Mouse (Mus musculus) adrenal gland, postnatal 4 days (tissue): Measurements from ENCODE around the gene Prickle2. TPM values are rescaled to one million over a fixed set of nuclear protein-coding genes. Genes with fewer than 3 reads are reported as not detected.

Experiments
- DNase-seq, 2 experiments: peaks; one replicate each; pipeline ENCODE4 v3.0.0; 2021 to 2022; ENCODE audit warnings: low spot score in 2 of 2, mixed read lengths in 2 of 2
- total RNA-seq, 2 experiments: library from RNA; stranded (reverse); gene quantifications; 2 replicates each; pipeline ENCODE4 v1.2.3; 2021

The Prickle2 gene
- total RNA-seq, 2 experiments from 2014 or later = 12.1 to 14.2 TPM

DNA sequence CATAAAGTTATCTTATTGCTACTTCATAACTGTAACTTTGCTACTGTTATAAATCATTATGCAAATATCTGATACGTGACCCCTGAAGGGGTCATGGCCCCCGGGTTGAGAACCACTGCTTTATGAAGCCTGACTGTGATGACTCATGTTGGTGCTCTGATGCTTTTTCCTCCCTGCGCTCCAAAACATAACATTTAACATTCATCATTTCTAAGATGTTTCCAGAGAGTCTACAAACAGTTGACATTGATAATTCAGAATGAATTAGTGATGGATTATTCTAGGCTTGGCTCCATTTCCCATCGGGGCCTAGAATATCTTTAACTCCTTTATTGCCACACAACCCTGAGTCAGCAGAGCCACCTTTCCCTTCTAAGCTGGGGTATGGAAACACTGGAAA is 247.9 kb downstream of the Prickle2 start:
- DNase-seq = no peak

DNA sequence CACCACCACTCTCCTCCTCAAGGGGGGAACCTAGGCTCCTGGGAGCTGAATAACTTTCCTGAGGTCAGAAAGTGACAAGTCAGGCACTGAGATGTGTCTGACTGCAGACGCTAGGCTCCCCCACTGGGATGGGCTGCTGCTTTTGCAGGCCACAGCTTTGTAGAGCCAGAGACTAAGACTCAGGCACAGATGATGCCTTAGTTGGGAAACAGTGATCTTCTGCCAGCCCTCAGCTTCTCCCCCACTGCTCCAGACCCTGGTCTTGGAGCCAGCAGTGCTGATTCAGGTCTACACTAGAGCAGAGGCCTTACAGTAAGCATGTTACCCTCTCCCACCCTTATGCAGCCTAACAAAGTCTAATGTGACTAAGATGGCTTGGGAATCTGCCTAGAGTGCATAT is 254.5 kb downstream of the Prickle2 start:
- DNase-seq = no peak

DNA sequence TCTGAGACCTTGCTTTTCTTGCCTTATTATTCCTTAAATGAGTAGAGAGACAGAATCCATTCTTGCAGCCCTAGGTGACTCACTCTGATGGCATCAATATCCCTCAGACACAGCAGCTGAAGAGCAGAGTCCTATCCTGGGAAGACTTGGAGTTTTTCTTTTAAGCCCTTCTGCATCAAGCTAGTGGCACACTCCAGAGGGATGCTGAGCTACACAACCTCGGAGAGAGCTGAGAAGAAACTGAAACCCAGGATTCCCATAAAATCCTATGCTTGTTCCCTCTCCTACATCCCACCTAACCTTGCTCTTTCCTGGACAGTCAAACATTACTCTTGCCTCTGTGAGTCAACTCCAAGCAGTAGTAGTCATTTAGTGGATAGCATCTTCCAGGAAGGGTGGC is 256.0 kb downstream of the Prickle2 start:
- DNase-seq = no peak

DNA sequence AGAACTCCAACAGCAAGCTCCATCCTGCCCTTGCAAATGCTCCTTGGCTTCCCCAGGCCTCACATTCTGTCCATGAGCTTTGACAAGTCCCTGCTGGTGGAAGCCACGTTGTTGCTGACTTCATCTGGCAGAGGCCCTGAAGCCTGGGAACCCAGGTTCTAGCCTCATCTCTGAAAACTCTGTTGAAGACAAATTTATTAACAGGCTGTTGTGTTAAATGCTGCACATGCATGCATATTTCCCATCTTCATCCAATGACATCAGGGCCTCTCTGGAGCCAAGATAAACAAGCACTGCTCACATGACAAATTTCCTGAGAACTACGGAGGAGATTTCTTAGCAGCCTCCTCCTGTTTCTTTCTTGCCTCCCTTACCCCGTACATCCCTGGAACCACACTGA is 259.3 kb downstream of the Prickle2 start:
- no peak for DNase-seq

GRCm38 (mm10) chr6:92441205-92441604 is 264.8 kb downstream of the Prickle2 start:
- no peak for DNase-seq

- no peak for DNase-seq
Observed at GRCm38 (mm10) chr6:92440251-92440650, 265.7 kb downstream of the Prickle2 start.

DNA sequence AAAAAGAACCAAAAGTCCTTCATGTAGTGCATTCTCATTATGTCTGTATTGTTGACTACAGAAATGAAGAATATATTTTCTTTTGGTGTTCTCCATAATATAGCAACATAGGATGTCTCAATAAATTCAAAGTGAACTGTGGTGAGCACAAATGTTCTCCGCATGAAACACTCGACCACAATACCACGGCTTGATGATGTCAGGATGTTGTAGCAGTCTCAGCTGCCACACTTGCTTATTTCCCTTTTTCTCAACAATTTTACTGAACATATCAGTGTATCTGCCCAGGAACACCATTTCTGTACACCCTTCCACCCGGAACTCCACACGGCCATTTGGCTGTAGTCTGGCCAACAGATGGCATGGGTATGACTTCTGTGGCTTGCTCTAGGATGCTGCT is 273.8 kb downstream of the Prickle2 start:
- no peak for DNase-seq

DNA sequence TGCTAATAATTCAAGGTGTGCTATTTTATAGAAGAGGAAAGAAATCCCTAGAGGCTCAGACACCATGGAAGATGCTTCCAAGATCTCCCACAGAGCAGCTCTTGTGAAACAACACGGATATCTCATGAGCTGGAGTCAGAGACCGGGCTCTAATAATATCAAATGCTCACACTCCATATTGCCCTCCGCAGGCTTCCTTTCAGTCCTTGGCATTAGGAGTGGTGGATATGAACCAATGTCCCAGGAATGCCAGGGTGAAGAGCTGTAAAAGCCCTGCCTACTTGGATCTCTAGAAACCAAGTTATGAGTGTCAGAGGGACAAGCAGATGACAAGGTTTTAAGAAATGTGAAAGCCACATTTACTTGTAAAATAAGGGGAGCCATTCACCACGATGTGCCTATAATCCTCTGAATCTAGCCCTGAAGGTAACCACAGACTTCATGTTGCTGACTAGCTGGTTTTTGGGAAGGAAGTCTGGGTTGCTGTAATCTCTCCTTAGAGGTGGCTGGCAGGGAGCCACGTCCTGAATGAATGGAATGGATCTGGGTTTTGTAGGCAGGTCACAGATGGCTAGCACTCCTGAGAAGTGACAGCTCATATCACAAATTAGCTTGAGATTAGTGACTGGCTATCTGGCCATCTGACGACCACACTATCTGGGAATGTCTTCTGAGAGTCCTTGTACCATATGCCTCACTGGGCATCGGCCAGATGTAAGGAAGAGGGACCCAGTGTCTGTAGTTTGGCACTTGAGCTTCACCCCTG is 278.4 kb downstream of the Prickle2 start:
- no peak for DNase-seq

DNA sequence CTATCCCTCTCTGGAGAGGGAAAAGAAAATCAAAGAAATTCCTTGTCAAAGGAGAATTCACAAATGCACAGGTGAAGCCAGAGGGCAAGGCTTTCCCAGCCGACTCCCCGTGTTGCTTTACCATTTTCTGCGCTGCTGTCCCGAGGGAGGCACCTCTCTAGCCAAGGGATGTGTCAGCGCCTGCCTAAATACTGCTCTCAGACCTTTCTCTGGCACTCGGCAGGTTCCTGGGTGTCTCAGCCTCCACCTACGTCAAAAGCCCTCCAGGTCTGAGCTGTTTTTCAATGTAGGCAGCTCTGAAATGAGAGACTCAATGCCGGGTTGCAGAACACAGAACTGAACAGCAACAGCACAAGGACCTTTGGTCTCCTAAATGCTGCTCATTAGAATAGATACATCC is 280.1 kb downstream of the Prickle2 start:
- DNase-seq = no peak

DNA sequence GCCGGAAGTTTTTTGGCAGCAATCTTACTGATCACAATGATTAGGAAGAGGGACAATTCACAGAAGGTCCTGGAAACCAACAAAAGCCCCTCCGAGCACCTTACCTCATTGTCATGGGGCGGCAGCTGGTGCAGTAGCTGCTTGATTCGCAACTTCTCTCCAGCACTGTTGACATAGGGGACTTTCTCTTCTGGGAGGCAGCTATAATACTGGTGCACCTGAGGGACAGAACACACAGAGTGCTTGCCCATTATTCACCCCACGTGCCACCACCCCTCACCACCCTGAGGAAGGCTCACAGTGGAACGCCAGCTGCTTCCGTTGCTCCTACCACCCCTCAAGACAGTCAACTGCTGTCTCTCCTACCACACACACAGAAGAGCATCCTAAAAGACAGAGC is 280.5 kb downstream of the Prickle2 start:
- no peak for DNase-seq

DNA sequence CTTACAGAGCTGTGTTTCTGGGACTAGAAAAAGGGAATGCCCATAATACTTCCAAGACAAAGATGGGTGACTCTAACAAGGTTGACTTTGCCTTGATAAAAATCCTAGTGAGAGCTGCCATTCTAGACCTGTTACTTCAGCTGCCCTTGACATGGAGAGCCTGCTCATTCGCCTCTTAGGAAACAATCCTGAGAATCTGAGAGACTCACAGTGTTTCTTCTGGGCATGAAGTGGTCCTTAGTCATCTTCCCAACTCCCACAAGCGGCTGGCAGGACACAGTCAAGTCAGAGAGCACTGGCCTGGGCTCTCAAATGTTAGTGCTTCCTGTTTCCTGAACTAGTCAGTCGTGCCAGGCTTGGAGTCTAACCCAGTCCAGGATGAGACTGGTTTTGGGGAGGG is 281.0 kb downstream of the Prickle2 start:
- no peak for DNase-seq

- no peak for DNase-seq
Observed at GRCm38 (mm10) chr6:92422286-92422685, 283.7 kb downstream of the Prickle2 start.

DNA sequence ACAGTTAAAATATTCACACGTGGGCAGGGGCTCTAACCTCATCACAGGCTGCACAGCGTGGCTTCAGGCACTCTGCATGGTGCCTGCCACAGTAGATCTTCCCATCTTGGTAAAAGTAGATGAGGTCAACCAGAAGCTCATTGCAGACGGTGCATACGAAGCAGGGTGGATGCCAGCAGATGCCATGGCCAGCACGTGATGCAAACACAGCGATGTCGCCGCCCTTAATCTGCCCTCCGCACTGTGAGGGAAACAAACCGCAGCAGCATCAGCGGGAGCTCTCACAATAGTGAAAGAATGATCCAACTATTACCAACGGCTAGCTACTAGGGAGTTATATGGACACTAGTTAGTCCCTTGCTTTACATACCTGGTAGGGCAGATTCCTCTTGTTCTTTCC is 285.8 kb downstream of the Prickle2 start:
- DNase-seq = no peak

DNA sequence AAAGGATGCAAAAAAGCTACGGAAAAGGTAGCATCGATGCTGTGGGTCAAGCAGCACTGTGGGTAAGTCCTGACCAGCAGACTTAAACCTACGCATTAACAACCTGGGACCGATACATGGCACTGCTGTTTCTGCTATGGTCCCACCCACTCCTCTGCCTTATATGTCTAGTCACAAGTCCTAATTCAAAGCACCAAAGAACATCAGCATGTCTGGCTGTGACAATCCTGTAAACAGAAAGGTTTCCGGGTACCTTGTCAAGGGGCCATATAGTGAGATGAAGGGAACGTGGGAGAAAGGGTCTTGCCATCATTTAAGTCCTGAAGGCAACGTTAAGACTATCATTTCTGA is 290.6 kb downstream of the Prickle2 start:
- DNase-seq = no peak

DNA sequence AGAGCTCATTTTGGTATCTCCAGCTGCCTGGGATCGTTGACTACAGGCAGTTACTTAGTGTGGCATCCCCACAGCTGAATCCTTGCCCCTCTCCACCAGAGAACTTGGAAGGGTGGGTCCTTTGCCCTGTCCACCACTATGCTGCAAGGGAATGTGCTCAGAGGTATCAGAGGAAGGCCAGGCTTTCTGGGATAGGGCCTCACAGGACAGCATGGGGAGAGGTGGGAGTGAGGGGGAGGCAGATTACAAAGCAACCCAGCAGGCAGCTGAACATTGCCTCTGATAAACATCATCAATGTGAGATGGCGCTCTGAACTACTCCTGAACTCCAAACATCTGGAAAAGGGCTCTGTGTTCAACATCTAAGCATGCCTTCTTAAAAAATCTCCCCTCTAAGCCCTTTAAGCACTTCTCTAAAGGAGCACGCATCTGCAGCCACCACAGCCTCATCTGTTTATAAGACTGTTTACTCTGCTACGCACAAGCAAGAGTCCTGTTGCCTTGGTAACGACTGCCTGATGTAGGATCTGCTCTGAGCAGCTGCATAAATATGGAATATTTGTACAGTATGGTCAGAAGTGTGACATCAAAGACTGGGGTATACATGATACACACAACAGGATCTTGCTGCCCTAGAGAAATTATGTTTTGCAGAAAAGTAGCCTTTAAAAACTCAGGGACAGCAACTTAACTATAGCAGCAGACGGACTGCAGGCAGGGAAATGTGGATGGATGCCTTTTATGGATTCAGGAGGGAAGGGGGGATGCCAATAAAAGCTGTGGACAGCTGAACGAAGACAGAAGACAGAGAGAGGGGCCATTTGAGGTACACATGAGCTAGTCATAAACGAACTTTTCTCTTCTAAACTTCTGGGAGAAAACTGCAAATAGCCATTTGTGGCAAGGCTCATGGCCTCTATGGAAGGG is 291.2 kb downstream of the Prickle2 start:
- DNase-seq = no peak

DNA sequence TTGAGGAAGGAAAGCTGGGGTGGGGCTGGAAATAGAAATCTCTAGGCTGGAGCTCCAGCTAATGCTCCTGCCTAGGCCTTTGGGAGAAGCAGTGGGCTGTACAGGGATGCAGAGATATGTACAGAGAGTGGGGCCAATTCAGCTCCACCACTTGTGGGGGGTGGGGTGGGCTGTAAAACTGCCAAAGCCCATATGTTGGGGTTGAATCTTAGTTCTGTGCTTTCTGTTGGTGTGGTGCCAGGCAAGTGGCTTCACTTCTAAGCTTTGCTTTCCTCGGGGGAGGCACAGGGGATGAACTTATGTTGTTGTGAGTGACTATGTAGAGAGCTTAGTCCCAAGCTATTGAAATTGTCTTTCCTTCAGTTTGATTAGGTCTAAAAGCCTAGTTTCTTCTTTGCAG is 292.0 kb downstream of the Prickle2 start:
- no peak for DNase-seq

DNA sequence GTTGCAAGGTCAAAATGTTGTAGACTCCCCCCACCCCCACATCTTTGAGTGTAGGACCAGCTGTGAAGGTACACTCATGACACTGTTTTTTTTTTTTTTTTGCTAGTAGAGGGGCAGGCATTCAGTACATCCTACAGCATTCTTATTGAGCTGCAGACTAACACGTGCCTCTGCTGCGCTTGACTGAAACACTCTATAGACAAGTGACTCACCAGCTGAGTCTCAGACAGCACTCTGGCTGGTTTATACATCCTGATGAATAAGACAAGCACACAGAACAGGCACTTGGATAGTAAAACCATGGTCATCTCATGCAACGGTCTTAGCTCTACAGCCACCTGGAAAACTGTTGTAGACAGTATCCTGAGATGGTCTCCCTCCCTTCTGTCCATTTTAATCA is 296.2 kb downstream of the Prickle2 start:
- DNase-seq = no peak

DNA sequence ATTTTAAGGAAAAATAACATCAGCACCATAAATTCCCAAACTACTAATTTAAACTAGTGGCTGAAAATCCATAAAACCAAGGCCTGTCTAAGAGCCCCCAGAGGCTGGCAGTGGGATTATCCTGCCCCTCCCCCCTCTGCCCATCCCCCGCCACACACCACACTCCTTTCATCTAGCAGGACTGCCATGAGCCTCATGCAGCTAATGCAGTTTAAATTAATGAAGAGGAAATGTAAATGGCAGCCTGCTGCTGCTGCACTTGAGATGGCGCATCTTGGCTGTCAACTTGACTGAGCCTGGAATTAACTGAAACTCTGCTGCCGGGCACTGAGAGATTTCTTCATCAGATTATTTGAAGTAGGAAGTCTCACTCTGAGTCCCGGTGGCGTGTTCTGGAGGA is 298.7 kb downstream of the Prickle2 start:
- no peak for DNase-seq

- DNase-seq = no peak
Observed at GRCm38 (mm10) chr6:92405571-92405970, 300.4 kb downstream of the Prickle2 start.

- no peak for DNase-seq
Observed at GRCm38 (mm10) chr6:92397876-92398275, 308.1 kb downstream of the Prickle2 start.

GRCm38 (mm10) chr6:92395556-92395955 is 310.4 kb downstream of the Prickle2 start:
- no peak for DNase-seq

DNA sequence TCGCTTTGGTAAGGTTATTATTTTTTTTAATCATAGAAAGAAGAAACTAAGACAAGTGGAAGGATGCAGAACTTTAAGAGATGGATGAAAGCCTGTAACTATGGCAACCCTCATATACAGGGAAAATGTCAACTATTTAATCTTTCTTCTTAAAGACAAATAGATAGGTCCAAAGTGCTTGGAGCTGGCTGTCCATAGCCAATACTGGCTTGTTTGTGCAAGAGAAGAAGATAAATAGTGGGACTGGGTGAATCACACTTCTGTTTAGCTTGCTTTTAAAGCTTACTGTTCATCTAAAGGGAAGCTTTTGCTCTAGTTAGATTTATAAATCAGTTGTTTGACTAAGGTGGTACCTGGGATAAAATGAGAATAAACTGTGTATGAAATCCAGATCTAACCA is 310.8 kb downstream of the Prickle2 start:
- no peak for DNase-seq

GRCm38 (mm10) chr6:92394628-92395027 is 311.3 kb downstream of the Prickle2 start:
- no peak for DNase-seq
